Mouse (Mus musculus) limb, embryonic 14.5 days (tissue): ENCODE data around the gene Rpl26. TPM values are rescaled to one million over a fixed set of nuclear protein-coding genes. Genes with fewer than 3 reads are reported as not detected.

Source experiments
- ATAC-seq: fragments of 200-750 bp; cut with Nextera tagmentation; 2 replicates; pipeline ENCODE4 v1.8.0; 2017; ENCODE audit warnings: low read depth, moderate number of reproducible peaks, moderate TSS enrichment; ENCODE audit not compliant: low FRiP score
- DNase-seq: peaks from one replicate; pipeline ENCODE4 v3.0.0-alpha.2; 2015; ENCODE audit warnings: low spot score
- H3K27ac ChIP-seq: fragments of 300-500 bp; sonication (generic); replicated peaks from 2 replicates; pipeline ENCODE4 v1.5.1; 2014; ENCODE audit warnings: low read depth, mild to moderate bottlenecking, low read length, moderate library complexity, mixed read lengths
- H3K27me3 ChIP-seq: fragments of 300-500 bp; sonication (generic); 2 replicates; pipeline ENCODE4 v1.6.1; 2014; ENCODE audit warnings: low read length, mixed read lengths; ENCODE audit not compliant: control insufficient read depth, insufficient read depth
- H3K36me3 ChIP-seq: fragments of 300-500 bp; sonication (generic); 2 replicates; pipeline ENCODE4 v1.6.1; 2014; ENCODE audit warnings: mild to moderate bottlenecking, low read length, moderate library complexity, mixed read lengths; ENCODE audit not compliant: control insufficient read depth, insufficient read depth
- H3K4me1 ChIP-seq: fragments of 300-500 bp; sonication (generic); 2 replicates; pipeline ENCODE4 v1.6.1; 2014; ENCODE audit warnings: antibody characterized with exemption, low read length, mixed read lengths; ENCODE audit not compliant: control insufficient read depth, insufficient read depth
- H3K4me2 ChIP-seq: fragments of 300-500 bp; sonication (generic); replicated peaks from 2 replicates; pipeline ENCODE4 v1.6.1; 2014; ENCODE audit warnings: low read depth, mild to moderate bottlenecking, low read length, moderate library complexity; ENCODE audit not compliant: severe bottlenecking
- H3K4me3 ChIP-seq: fragments of 300-500 bp; sonication (generic); replicated peaks from 2 replicates; pipeline ENCODE4 v1.5.1; 2014; ENCODE audit warnings: low read length
- H3K9ac ChIP-seq: fragments of 300-500 bp; sonication (generic); 2 replicates; pipeline ENCODE4 v1.6.1; 2014; ENCODE audit warnings: mild to moderate bottlenecking, low read depth, low read length, moderate library complexity; ENCODE audit not compliant: severe bottlenecking
- H3K9me3 ChIP-seq: fragments of 300-500 bp; sonication (generic); 2 replicates; pipeline ENCODE4 v1.6.1; 2016; ENCODE audit warnings: low read length; ENCODE audit not compliant: control insufficient read depth
- POLR2A ChIP-seq: fragments of 200-500 bp; IDR thresholded peaks from 2 replicates; pipeline ENCODE4 v1.8.0; 2012; ENCODE audit warnings: inconsistent platforms, mild to moderate bottlenecking, moderate library complexity, borderline replicate concordance; ENCODE audit not compliant: insufficient read depth, insufficient read length; ENCODE audit errors: extremely low read depth
- whole genome bisulfite sequencing: fragments of 180-500 bp; shearing (Covaris S2); extraction: QIAGEN DNeasy Blood & Tissue Kit; methylation state at CpG from one replicate; pipeline ENCODE4 v1.1.7; 2014; 5-methylcytosine and 5-hydroxymethylcytosine counted together
- polyA plus RNA-seq, 2 experiments: library from polyadenylated mRNA; depleted of rRNA in 1 of 2; stranded (reverse) in 1 of 2; unstranded in 1 of 2; fragments of >200 nt; fragmentation: Nextera tagmentation in 1 of 2; extraction: Ambion mirVana in 1 of 2; gene quantifications; 2 replicates each; pipeline versions ENCODE4 v1.2.1 to v1.2.3; 2012 to 2014

Gene Rpl26
- polyA plus RNA-seq, 2 experiments = 1,230 to 3,506 TPM

GRCm38 (mm10) chr11:68954408-68954807, 53.0 kb downstream of the Rpl26 start:
- ATAC-seq (no peak), DNase-seq (no peak)
- H3K9me3 ChIP-seq = no peaks in the 10 kb centered on the region
- peak overlapping the region; percentile 45 for H3K4me2 ChIP-seq
- H3K27ac ChIP-seq = no peak overlapping the region
- peak overlapping the region; percentile 40 for H3K9ac ChIP-seq
- H3K36me3 ChIP-seq = no peaks in the 10 kb centered on the region
- peaks cover 19% of the 10 kb centered on the region for H3K27me3 ChIP-seq
- peak overlapping the region; percentile 34 for H3K4me3 ChIP-seq
- H3K4me1 ChIP-seq = peaks cover 11% of the 10 kb centered on the region; the same call in 1 of the 2 replicates
- WGBS = 3% methylated on average over 17 of the region's 17 CpGs
- TF ChIP-seq POLR2A = no peak

- Histone ChIP-seq H3K4me1 (peaks cover 11% of the 10 kb centered on the region; the same call in 1 of the 2 replicates), H3K9ac (0 out of 2 replicates have a peak overlapping the region, but pooled peaks have one; percentile 40), H3K27me3 (peaks cover 19% of the 10 kb centered on the region), H3K4me3 (peak overlapping the region; percentile 34; the same call in 1 of the 2 replicates), H3K9me3 (no peaks in the 10 kb centered on the region), H3K27ac (no peak overlapping the region), H3K36me3 (no peaks in the 10 kb centered on the region), H3K4me2 (peak overlapping the region; percentile 45; the same call in 1 of the 2 replicates)
- WGBS = 76% methylated on average over 5 of the region's 5 CpGs
- DNase-seq (no peak), ATAC-seq (no peak)
- TF ChIP-seq POLR2A = no peak
These were observed 54.1 kb downstream of the Rpl26 start for GRCm38 (mm10) chr11:68955473-68955872.

GRCm38 (mm10) chr11:68956107-68956506, 54.7 kb downstream of the Rpl26 start:
- ATAC-seq (no peak), DNase-seq (no peak)
- Histone ChIP-seq H3K9me3 (no peaks in the 10 kb centered on the region), H3K36me3 (no peaks in the 10 kb centered on the region), H3K9ac (no peak overlapping the region), H3K4me2 (0 out of 2 replicates have a peak overlapping the region, but pooled peaks have one; percentile 4), H3K27me3 (peaks cover 19% of the 10 kb centered on the region), H3K4me1 (peaks cover 11% of the 10 kb centered on the region; the same call in 1 of the 2 replicates), H3K4me3 (no peak overlapping the region), H3K27ac (no peak overlapping the region)
- 24% methylated on average over 3 of the region's 3 CpGs for WGBS
- TF ChIP-seq POLR2A = no peak

Other genes starting within 250 kb of the Rpl26 start
- 167 and 189 TPM in 2 replicates for gene Myh10, start 210.0 kb upstream of the Rpl26 start, polyA plus RNA-seq (2012; rRNA removed)
- gene Myh10, start 210.0 kb upstream of the Rpl26 start, polyA plus RNA-seq (2014; fragmentation: Nextera tagmentation; extraction: Ambion mirVana) = 129 and 136 TPM in 2 replicates
- 85.7 and 117 TPM in 2 replicates for gene Ndel1, start 29.7 kb upstream of the Rpl26 start, polyA plus RNA-seq (2012; rRNA removed)
- gene Ndel1, start 29.7 kb upstream of the Rpl26 start, polyA plus RNA-seq (2014; fragmentation: Nextera tagmentation; extraction: Ambion mirVana) = 91.8 and 96.2 TPM in 2 replicates
- 0.45 and 0.58 TPM in 2 replicates for gene Rnf222, start 13.0 kb upstream of the Rpl26 start, polyA plus RNA-seq (2012; rRNA removed)
- gene Rnf222, start 13.0 kb upstream of the Rpl26 start, polyA plus RNA-seq (2014; fragmentation: Nextera tagmentation; extraction: Ambion mirVana) = 0.32 and 0.89 TPM in 2 replicates
- gene Odf4, start 25.5 kb downstream of the Rpl26 start, polyA plus RNA-seq (2012; rRNA removed) = 0.09 TPM in 1 of 2 replicates, not detected in the other
- not detected in 2 replicates for gene Odf4, start 25.5 kb downstream of the Rpl26 start, polyA plus RNA-seq (2014; fragmentation: Nextera tagmentation; extraction: Ambion mirVana)
- 12.3 and 23.7 TPM in 2 replicates for gene Arhgef15, start 55.9 kb downstream of the Rpl26 start, polyA plus RNA-seq (2012; rRNA removed)
- gene Arhgef15, start 55.9 kb downstream of the Rpl26 start, polyA plus RNA-seq (2014; fragmentation: Nextera tagmentation; extraction: Ambion mirVana) = 5.3 and 6.6 TPM in 2 replicates
- gene Slc25a35, start 66.5 kb downstream of the Rpl26 start, polyA plus RNA-seq (2012; rRNA removed) = 4.7 and 6.9 TPM in 2 replicates
- 2.8 TPM in 2 replicates for gene Slc25a35, start 66.5 kb downstream of the Rpl26 start, polyA plus RNA-seq (2014; fragmentation: Nextera tagmentation; extraction: Ambion mirVana)
- 42.8 and 46.7 TPM in 2 replicates for gene Rangrf, start 73.6 kb downstream of the Rpl26 start, polyA plus RNA-seq (2012; rRNA removed)
- 43.4 and 46.3 TPM in 2 replicates for gene Rangrf, start 73.6 kb downstream of the Rpl26 start, polyA plus RNA-seq (2014; fragmentation: Nextera tagmentation; extraction: Ambion mirVana)
- 27.0 and 35.6 TPM in 2 replicates for gene Pfas, start 106.9 kb downstream of the Rpl26 start, polyA plus RNA-seq (2012; rRNA removed)
- gene Pfas, start 106.9 kb downstream of the Rpl26 start, polyA plus RNA-seq (2014; fragmentation: Nextera tagmentation; extraction: Ambion mirVana) = 22.0 and 25.6 TPM in 2 replicates
- gene Ctc1, start 114.3 kb downstream of the Rpl26 start, polyA plus RNA-seq (2012; rRNA removed) = 76.4 and 110 TPM in 2 replicates
- 44.6 and 49.1 TPM in 2 replicates for gene Ctc1, start 114.3 kb downstream of the Rpl26 start, polyA plus RNA-seq (2014; fragmentation: Nextera tagmentation; extraction: Ambion mirVana)
- gene Aurkb, start 144.1 kb downstream of the Rpl26 start, polyA plus RNA-seq (2012; rRNA removed) = 124 and 144 TPM in 2 replicates
- gene Aurkb, start 144.1 kb downstream of the Rpl26 start, polyA plus RNA-seq (2014; fragmentation: Nextera tagmentation; extraction: Ambion mirVana) = 109 and 116 TPM in 2 replicates
- 15.2 and 15.6 TPM in 2 replicates for gene Borcs6, start 158.1 kb downstream of the Rpl26 start, polyA plus RNA-seq (2012; rRNA removed)
- 12.3 and 13.9 TPM in 2 replicates for gene Borcs6, start 158.1 kb downstream of the Rpl26 start, polyA plus RNA-seq (2014; fragmentation: Nextera tagmentation; extraction: Ambion mirVana)
- gene Tmem107, start 169.2 kb downstream of the Rpl26 start, polyA plus RNA-seq (2012; rRNA removed) = 47.8 and 71.0 TPM in 2 replicates
- gene Tmem107, start 169.2 kb downstream of the Rpl26 start, polyA plus RNA-seq (2014; fragmentation: Nextera tagmentation; extraction: Ambion mirVana) = 54.4 and 55.2 TPM in 2 replicates
- 199 and 224 TPM in 2 replicates for gene Vamp2, start 186.9 kb downstream of the Rpl26 start, polyA plus RNA-seq (2012; rRNA removed)
- 89.8 and 98.1 TPM in 2 replicates for gene Vamp2, start 186.9 kb downstream of the Rpl26 start, polyA plus RNA-seq (2014; fragmentation: Nextera tagmentation; extraction: Ambion mirVana)
- gene Per1, start 193.6 kb downstream of the Rpl26 start, polyA plus RNA-seq (2012; rRNA removed) = 19.3 and 25.4 TPM in 2 replicates
- 16.0 and 22.5 TPM in 2 replicates for gene Per1, start 193.6 kb downstream of the Rpl26 start, polyA plus RNA-seq (2014; fragmentation: Nextera tagmentation; extraction: Ambion mirVana)
- gene Hes7, start 218.8 kb downstream of the Rpl26 start, polyA plus RNA-seq (2012; rRNA removed) = 1.1 and 1.4 TPM in 2 replicates
- 0.30 and 0.77 TPM in 2 replicates for gene Hes7, start 218.8 kb downstream of the Rpl26 start, polyA plus RNA-seq (2014; fragmentation: Nextera tagmentation; extraction: Ambion mirVana)
- 1.1 and 1.4 TPM in 2 replicates for gene 9130213A22Rik, start 221.0 kb downstream of the Rpl26 start, polyA plus RNA-seq (2012; rRNA removed)
- gene 9130213A22Rik, start 221.0 kb downstream of the Rpl26 start, polyA plus RNA-seq (2014; fragmentation: Nextera tagmentation; extraction: Ambion mirVana) = 0.41 and 0.77 TPM in 2 replicates
- gene Aloxe3, start 224.3 kb downstream of the Rpl26 start, polyA plus RNA-seq (2012; rRNA removed) = 1.6 TPM in 2 replicates
- 1.6 and 2.2 TPM in 2 replicates for gene Aloxe3, start 224.3 kb downstream of the Rpl26 start, polyA plus RNA-seq (2014; fragmentation: Nextera tagmentation; extraction: Ambion mirVana)